Mouse (Mus musculus) urinary bladder, postnatal 4 days (tissue): Measurements from ENCODE around the gene Ppp2r5d.
A peak's percentile ranks its signal among the peaks of the same experiment; 100 is the strongest.

Experiments
- DNase-seq, 2 experiments: peaks; one replicate each; pipeline ENCODE4 v3.0.0; 2021 to 2022; ENCODE audit warnings: low spot score in 2 of 2

Gene Ppp2r5d

GRCm38 (mm10) chr17:46704887-46705835, at the start of gene Ppp2r5d:
TSS of gene Ppp2r5d (minus strand) at chr17:46705111.
- DNase-seq: peak; percentile 95

GRCm38 (mm10) chr17:46751794-46752556, 47.1 kb upstream of the Ppp2r5d start, which contains the start of gene Cnpy3:
TSS of gene Cnpy3 (minus strand) at chr17:46752214.
- DNase-seq: peak; percentile 97 to 99

DNA sequence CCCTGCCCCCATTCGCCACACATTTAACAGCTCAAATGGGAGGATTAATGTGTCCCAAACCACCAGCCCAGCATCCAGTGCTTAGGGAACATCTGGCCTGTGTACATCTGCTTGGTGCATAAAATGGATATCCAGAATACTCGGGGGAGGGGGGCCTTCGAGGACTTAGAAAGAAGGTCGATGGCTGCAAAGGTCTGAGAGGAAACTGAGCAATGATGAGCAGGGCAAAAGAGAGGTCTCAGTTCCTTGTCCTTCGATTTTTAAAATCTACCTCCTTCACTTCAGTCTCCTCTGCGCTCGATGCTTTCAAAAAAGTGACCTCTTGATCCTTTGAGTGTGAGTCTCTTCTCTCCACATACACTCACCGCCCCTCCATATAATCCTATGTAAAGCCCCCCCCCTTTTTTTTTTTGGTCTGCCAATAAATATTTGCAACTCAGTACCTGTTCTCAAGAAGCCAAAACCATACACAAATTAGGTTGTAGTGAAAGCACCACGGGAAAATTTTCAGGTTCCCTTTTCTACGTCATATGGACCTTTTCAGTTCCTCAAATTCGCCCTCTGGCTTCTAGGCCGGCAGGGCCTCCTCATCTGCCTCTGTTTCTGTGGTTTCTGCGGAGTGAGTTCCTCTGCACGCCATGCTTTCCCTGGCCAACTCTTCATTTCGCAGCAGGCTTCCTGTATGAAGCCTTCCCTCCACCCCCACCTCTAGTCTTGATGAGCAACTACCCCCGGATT, 46.3 kb upstream of the Ppp2r5d start:
- DNase-seq: no peak

GRCm38 (mm10) chr17:46750580-46750979, 45.7 kb upstream of the Ppp2r5d start:
- DNase-seq: no peak

DNA sequence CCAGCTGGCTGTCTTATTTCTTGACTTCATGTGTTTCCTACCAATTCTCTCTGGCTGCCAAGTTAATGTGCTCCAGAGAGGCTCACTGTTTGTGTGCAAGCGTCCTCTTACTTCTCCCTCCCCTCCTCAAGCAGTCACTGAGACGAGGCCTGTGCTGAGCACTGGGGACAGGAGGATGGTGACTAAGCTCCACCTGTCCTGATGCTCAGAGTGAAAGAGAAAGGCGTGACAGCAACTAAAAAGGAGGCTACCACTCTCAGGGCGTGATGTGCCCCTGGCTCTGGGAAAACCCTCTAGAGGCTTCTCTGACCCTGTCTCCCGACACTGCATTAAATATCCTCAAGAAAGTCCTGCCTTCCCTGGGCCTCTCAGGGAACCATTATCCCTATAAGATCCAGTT, 44.4 kb upstream of the Ppp2r5d start:
- DNase-seq: no peak

DNA sequence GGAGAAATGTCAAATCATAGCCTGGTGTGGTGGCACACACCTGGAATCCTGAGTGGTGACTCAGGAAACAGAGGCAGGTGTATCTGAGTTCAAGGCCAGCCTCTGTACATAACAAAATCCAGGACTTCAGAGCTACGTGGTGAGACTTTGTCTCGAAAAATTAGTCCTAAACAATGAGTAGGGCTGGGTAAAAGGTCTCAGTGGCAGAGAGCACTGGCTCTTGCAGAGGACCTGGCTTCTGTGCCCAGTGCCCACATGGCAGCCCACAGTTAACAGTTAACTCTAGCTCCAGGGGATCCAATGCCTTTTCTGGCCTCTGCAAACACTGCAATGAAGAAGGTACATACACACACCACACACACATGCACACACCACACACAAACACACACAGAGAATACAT, 42.9 kb upstream of the Ppp2r5d start:
- DNase-seq: no peak

DNA sequence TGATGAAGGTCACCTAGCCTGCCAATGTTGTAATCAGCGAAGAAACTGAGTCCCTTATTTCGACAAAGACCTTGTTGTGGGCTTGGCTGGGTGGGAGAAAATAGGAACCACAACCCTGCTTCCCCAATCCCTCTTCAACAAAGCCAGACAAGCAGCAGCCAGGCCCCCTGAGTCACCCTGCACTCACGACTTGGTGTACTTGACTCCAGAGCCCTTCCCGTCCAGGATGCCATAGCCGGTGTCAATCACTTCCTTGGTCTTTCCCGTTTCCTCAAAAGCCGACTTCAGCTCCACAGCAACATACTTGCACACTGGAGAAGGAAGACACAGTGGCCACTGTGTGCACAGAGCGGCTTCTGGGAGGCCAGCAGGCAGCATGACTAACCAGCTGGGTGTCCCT, 42.3 kb upstream of the Ppp2r5d start:
- no peak for DNase-seq

DNA sequence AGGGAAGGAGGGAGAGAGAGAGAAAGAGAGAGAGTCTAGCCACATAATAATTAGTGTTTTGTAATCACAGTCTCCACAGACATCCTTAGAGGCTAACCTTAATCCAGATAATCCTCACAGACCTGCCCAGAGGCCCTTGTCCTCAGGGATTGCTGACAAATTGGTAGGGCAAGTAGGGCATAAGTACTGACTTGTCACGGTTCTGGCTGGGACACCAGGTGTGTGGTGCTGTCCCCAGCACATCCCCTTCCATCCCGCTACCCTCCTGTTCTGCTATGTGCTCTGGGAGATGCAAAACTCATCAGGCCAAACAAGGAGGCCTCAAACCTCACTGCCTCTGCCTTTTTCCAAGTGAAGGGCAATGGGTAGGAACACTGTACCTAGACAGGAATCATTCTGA, 40.6 kb upstream of the Ppp2r5d start:
- no peak for DNase-seq

DNA sequence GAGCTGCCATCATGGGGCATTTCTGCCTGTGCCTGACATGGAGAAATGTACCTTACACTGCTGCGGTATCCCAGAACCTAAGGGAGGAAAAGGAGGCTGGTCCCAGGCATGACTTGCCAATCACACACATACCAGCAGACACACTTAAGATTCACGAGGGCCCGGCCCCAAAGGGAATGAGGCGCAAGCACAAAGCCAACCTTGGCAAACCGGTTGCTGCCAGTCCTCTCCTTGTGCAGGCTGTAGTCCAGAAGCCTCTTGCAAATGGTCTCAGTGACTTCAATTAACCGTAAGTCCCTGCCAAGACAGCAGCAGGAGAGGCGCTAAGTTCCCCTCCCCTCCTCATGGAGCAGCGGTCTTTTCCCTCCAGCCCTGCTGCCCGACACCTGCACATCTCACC, 38.1 kb upstream of the Ppp2r5d start:
- no peak for DNase-seq

GRCm38 (mm10) chr17:46741305-46741704, 36.4 kb upstream of the Ppp2r5d start:
- no peak for DNase-seq

DNA sequence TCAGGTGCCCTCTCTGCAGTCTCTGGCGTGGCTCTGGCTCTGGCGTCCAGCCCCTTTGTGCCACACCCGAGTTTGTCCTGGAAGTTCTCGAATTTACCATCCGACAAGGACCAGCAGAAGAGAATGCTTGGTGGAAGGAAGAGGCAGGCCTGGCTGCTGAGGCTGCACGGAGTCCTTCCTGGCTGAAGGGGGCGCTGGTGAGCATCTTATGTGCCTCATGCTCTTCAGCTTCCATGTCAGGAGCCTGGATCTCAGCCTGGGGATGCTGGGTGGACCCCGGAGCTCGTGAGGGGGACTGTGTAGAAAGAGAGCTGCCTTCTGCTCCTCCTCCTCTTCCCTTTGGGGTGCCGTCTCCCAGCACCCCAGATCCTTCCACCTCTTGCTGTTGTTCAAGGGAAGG, 31.2 kb upstream of the Ppp2r5d start:
- DNase-seq: no peak

DNA sequence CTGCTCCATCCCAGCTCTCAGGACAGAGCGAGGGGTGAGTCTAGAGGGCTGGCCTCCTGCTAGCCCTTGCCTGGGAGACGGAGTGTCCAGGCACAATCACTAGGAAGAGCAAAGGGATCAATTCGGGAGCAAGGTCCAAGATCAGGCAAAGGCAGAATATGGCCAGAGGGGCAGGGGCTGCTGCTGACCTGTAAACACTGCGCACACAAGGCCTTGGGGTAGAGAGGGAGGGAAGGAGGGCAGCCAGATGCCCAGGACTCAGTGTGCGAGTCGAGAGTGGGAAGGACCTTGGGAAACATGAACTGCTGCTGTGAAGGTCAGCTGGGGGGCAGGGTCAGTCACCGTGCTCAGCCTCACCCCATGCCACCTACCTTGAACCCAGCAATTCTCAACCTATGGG, 30.4 kb upstream of the Ppp2r5d start:
- no peak for DNase-seq

DNA sequence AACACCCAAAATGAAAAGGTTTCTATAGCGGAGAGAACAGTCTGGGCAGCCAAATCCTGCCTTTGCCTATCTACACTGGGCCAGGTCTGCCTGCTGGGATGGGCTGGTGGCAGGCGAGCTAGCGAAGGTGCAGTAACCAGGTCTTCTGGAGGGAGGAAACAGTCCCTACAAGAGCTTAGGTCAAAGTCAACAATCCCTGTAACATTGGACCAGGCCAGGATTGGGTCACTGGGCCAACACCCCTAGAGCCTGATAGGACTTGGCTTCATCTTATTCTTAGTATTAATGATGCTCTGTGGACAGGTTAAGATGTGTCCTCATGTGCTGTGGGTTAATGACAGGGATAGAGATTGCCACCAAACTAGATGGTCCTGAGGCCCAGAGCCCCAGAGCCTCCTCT, 29.1 kb upstream of the Ppp2r5d start:
- no peak for DNase-seq

DNA sequence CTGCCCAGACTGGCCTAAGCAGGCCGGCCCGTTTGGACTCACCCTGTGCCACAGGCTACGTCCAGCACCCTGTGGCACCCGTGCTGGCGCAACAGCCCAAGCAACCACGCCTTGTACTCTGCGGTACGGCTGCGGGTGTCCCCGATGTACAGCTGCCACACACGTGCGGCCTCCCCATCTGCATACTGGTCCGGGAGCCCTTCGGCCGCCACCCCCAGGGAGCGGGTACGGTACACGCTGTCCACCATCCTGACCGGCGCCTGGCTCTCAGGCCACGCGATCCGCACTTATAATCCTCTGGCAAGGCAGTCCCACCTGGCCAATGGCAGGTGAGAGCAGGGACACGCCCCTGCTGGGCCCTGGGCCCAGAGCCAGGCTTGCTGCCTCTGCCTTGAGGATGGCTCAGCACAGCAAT, 24.0 kb upstream of the Ppp2r5d start, which contains the start of gene Gnmt:
Gene Gnmt (minus strand): TSS at position 265 of the 415 bp plus-strand sequence.
- no peak for DNase-seq

DNA sequence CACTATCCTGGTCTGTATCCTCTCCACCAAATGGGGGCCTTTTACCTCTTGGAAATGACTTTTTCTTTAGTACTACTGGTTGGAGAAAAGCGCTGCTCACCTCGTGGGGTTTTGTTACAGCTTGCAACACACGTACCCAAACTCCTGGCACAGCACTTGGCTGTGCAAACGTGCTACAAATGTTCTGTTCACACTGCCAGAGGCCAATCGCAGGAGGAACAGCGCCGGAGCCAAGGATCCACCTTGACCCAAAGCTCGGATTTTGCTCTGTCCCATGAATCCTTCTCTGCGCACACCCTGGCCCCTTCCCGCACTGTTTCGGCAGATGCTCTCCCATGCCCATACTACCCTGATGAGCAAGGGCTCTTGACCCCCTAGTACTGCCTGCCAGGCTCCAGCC, 23.6 kb upstream of the Ppp2r5d start:
- no peak for DNase-seq

- DNase-seq: no peak
Measured at GRCm38 (mm10) chr17:46728021-46728420, 23.1 kb upstream of the Ppp2r5d start.

GRCm38 (mm10) chr17:46727271-46727670, 22.4 kb upstream of the Ppp2r5d start:
- DNase-seq: no peak

- no peak for DNase-seq
Measured at GRCm38 (mm10) chr17:46725731-46726645, 21.1 kb upstream of the Ppp2r5d start.

DNA sequence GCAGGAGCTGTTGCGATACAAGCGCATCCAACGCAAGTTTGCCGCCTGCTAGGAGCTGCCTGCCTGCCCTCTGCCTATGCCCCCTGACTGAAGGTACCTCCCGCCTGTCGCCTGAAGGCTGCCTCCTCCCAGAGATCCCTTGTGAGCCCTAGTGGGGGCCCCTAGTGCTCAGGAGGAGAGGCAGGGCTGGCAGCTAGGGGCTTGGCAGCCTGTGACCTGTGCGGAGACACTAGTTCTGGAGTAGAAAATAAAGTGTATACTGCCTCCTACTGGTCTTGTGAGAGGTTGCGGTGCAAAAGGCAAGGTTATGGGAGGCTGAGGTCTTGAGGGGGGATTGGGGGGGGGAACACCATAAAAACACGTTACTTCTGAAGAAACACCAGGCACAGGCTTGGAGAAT, 20.4 kb upstream of the Ppp2r5d start:
- no peak for DNase-seq

GRCm38 (mm10) chr17:46724477-46725084, 19.7 kb upstream of the Ppp2r5d start:
- DNase-seq: no peak
